Mouse (Mus musculus) limb, embryonic 13.5 days (tissue): Measurements from ENCODE around the gene Col3a1. TPM values are rescaled to one million over a fixed set of nuclear protein-coding genes. Genes with fewer than 3 reads are reported as not detected.

Experiments
- ATAC-seq: fragments of 200-750 bp; cut with Nextera tagmentation; 2 replicates; pipeline ENCODE4 v1.8.0; 2017; ENCODE audit warnings: low read depth, moderate number of reproducible peaks, moderate TSS enrichment; ENCODE audit not compliant: low FRiP score
- H3K27ac ChIP-seq: fragments of 300-500 bp; sonication (generic); 2 replicates; pipeline ENCODE4 v1.5.1; 2015; ENCODE audit warnings: inconsistent platforms, mild to moderate bottlenecking, moderate library complexity
- H3K27me3 ChIP-seq: fragments of 300-500 bp; sonication (generic); 2 replicates; pipeline ENCODE4 v1.6.1; 2015; ENCODE audit warnings: mild to moderate bottlenecking, inconsistent platforms
- H3K36me3 ChIP-seq: fragments of 300-500 bp; sonication (generic); 2 replicates; pipeline ENCODE4 v1.6.1; 2015; ENCODE audit warnings: inconsistent platforms, mild to moderate bottlenecking, moderate library complexity
- H3K4me1 ChIP-seq: fragments of 300-500 bp; sonication (generic); 2 replicates; pipeline ENCODE4 v1.6.1; 2015; ENCODE audit warnings: inconsistent platforms
- H3K4me2 ChIP-seq: fragments of 300-500 bp; sonication (generic); replicated peaks from 2 replicates; pipeline ENCODE4 v1.6.1; 2015; ENCODE audit warnings: inconsistent platforms, mild to moderate bottlenecking, moderate library complexity
- H3K4me3 ChIP-seq: fragments of 300-500 bp; sonication (generic); 2 replicates; pipeline ENCODE4 v1.5.1; 2015; ENCODE audit warnings: moderate library complexity, mild to moderate bottlenecking, inconsistent platforms
- H3K9ac ChIP-seq: fragments of 300-500 bp; sonication (generic); 2 replicates; pipeline ENCODE4 v1.6.1; 2015; ENCODE audit warnings: mild to moderate bottlenecking, inconsistent platforms
- H3K9me3 ChIP-seq: fragments of 300-500 bp; sonication (generic); 2 replicates; pipeline ENCODE4 v1.6.1; 2016; ENCODE audit warnings: inconsistent platforms
- WGBS: fragments of 180-500 bp; shearing (Covaris S2); methylation state at CpG from one replicate; pipeline ENCODE4 v1.1.7; 2015; 5-methylcytosine and 5-hydroxymethylcytosine counted together
- polyA plus RNA-seq: library from polyadenylated mRNA; unstranded; fragments of >200 nt; fragmentation: Nextera tagmentation; extraction: Ambion mirVana; gene quantifications from 2 replicates; pipeline ENCODE4 v1.2.1, GENCODE M21; 2015

The Col3a1 gene
- polyA plus RNA-seq, result 1,577 and 1,717 TPM in 2 replicates

DNA sequence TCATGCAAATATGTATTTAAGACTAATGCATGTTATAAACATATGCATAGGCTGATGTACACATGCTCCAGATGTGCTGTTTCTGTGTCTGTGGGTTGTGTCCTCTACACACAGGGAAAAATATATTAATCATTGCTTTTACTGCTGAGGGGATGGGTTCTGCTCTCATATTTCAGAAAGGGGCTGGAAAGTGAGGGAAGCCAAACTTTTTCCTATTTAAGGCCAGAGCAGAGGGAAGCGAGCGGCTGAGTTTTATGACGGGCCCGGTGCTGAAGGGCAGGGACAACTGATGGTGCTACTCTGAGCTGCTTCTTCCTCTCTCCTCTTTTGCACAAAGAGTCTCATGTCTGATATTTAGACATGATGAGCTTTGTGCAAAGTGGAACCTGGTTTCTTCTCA lies at the start of gene Col3a1:
Gene Col3a1, plus strand, starts transcription at position 151 of the 400 bp plus-strand sequence.
- Histone ChIP-seq H3K4me1 (peaks cover 13% of the 10 kb centered on the region), H3K9ac (peak within 1 kb of the TSS; percentile 77), H3K4me2 (peak within 1 kb of the TSS; percentile 57), H3K9me3 (no peaks in the 10 kb centered on the region), H3K27ac (peak within 1 kb of the TSS; percentile 96), H3K27me3 (no peaks in the 10 kb centered on the region), H3K36me3 (no peaks in the 10 kb centered on the region), H3K4me3 (peak within 1 kb of the TSS; percentile 49)
- 11% methylated on average over 4 of the region's 4 CpGs for WGBS
- peak; percentile 88 for ATAC-seq

DNA sequence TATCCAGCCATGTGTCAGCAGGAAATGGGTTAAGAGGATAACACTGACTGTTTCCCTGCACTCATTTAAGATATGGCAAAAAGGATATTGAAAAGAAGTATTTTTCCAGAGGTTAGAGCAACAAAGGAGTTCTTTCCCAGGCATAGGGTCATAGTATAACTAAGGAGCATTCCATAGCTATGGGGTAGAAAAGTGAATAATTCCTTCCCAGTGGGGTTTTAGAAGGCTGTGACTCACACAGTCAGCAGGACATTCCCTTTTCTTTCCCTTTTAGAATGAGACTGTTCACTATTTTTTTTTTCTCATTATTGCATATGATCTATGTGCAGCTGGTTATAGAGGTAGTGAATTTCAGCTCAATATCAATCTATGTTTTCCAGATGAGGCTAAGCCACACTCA lies 41.9 kb upstream of the Col3a1 start:
- Histone ChIP-seq H3K27ac (no peak overlapping the region), H3K9me3 (0 out of 2 replicates have a peak, but pooled peaks cover 3% of the 10 kb centered on the region), H3K27me3 (no peaks in the 10 kb centered on the region), H3K36me3 (no peaks in the 10 kb centered on the region), H3K4me1 (no peaks in the 10 kb centered on the region), H3K4me3 (no peak overlapping the region), H3K4me2 (no peak overlapping the region), H3K9ac (no peak overlapping the region)
- no peak for ATAC-seq

DNA sequence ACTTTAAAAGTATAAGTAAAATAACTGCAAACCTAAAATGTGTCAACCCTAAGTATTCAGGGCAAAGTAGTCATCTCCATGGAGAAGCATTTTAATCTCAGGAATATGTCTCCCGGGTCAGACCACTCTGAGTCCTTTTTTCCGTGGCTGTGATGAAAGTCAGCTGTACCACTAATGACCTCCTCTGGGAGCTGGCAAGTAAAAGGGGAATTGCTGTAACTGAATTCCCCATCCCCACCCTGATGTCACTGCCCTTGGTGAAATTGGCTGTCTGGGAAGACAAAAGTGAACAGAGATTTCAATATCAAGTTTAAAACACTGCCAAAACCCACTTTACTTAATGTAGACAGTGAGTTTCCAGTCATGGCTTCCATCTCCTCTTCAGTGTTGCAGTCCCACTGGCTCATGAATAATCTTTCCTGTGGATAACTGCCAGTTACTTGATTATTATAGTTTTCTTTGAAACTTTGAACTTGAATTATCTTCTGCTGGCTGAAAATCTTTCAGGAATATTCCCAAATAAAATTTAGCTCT lies 35.3 kb upstream of the Col3a1 start:
- H3K9me3 ChIP-seq, result 0 out of 2 replicates have a peak, but pooled peaks cover 3% of the 10 kb centered on the region
- H3K9ac ChIP-seq, result no peak overlapping the region
- no peak overlapping the region for H3K27ac ChIP-seq
- WGBS, result 26% methylated on average over 2 of the region's 2 CpGs
- H3K4me3 ChIP-seq, result no peak overlapping the region
- no peaks in the 10 kb centered on the region for H3K4me1 ChIP-seq
- ATAC-seq, result no peak
- no peak overlapping the region for H3K4me2 ChIP-seq
- no peaks in the 10 kb centered on the region for H3K27me3 ChIP-seq
- H3K36me3 ChIP-seq, result no peaks in the 10 kb centered on the region

DNA sequence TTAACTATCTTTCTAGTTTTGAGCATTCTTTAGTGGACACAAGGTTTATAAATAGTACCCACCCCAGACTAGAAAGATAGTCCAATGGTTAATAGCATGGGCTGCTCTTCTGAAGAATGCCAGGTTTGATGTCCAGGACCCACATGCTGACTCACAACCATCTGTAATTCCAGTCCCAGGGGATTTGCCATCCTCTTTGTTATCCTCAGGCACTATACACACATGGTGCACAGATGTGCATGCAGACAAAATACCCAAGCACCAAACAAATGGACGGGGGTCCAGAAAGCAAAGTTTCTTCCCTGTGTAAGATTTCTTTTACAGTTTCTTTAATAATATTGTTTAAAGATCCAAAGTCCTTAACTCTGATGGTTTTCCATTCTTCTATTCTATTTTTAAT lies 23.4 kb upstream of the Col3a1 start:
- Histone ChIP-seq H3K4me3 (no peak overlapping the region), H3K4me1 (no peaks in the 10 kb centered on the region), H3K9me3 (no peaks in the 10 kb centered on the region), H3K27me3 (no peaks in the 10 kb centered on the region), H3K4me2 (no peak overlapping the region), H3K9ac (no peak overlapping the region), H3K27ac (no peak overlapping the region), H3K36me3 (no peaks in the 10 kb centered on the region)
- no peak for ATAC-seq
- 23% methylated on average over 1 of the region's 1 CpGs for WGBS

DNA sequence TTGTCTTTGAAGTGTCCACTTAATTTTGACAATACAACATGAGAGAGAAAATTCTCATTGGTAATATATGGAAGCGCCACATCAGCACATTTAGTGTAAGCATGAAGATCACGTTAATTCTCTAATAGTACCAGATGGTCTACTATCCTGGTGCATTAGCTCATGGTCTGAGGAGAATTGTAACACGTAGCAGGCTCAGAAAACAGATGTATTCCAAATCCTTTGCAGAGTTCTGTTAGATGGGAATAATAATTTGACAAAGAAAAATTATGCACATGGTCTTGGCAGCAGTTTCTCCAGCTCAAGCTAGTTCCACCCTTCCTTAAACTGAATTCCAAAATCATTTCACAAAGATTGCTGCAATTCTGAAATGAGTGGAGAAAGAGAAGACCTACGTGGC lies 21.3 kb upstream of the Col3a1 start:
- Histone ChIP-seq H3K36me3 (no peaks in the 10 kb centered on the region), H3K9me3 (no peaks in the 10 kb centered on the region), H3K27me3 (no peaks in the 10 kb centered on the region), H3K4me1 (no peaks in the 10 kb centered on the region), H3K4me2 (no peak overlapping the region), H3K4me3 (no peak overlapping the region), H3K9ac (no peak overlapping the region), H3K27ac (no peak overlapping the region)
- ATAC-seq, result no peak
- 61% methylated on average over 4 of the region's 4 CpGs for WGBS

DNA sequence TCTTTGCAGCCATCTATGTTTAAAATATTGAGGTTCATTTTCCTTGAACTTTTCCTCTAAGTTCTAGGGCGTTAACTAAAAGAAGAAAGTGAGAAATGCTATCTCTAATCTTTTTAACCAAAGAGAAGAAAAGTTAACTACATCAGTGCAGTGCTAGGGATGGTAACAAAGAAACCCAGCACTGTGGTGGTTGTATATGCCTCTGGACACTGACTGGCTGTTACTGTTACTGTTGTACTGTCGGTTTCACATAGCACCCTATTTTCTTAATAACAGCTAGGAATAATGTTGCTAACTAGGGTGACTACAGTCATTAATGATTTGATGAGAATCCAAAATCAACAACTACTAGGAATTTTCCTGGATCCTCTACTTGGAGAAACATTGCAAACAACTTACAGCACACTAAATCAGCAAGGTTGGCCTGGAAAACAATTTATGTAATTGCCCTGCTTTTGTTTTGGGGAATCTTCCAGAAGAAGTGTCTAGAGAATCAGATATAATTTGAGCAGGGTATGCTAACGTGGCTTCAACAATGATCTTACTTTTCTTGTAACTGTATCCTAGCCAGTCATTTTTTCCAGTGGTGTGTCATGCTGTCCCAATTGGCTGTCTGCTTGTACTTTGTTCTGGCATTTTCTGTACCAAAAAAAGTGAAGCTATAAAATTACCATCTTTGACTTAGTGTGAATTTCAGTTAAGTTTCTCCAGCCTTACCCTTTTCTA lies 11.8 kb upstream of the Col3a1 start:
- H3K4me1 ChIP-seq, result no peaks in the 10 kb centered on the region
- H3K4me3 ChIP-seq, result no peak overlapping the region
- no peaks in the 10 kb centered on the region for H3K36me3 ChIP-seq
- H3K4me2 ChIP-seq, result no peak overlapping the region
- ATAC-seq, result no peak
- no peaks in the 10 kb centered on the region for H3K27me3 ChIP-seq
- no peak overlapping the region for H3K27ac ChIP-seq
- WGBS, result 76% methylated on average over 3 of the region's 3 CpGs
- H3K9me3 ChIP-seq, result no peaks in the 10 kb centered on the region
- H3K9ac ChIP-seq, result no peak overlapping the region

DNA sequence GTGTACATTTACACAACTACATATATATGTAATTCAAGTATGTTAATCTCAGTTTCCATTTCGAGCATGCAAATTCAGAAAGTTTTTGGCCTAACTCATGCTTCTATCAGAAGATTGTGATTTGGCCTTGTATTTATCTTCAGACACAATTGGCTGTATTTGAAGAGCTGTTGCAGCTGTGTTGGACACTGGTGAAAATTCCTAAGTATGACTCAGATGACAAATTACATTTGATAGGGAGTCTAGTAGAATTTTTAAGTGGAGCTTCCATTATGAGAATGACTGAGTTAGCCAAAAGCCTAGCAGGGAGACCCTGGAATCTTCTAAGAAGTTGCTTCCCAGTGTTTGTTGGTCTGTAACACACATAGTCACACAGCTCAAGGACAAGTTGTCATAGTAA lies 7.1 kb upstream of the Col3a1 start:
- H3K4me2 ChIP-seq, result no peak overlapping the region
- WGBS, result 75% methylated on average over 1 of the region's 1 CpGs
- no peak overlapping the region for H3K9ac ChIP-seq
- no peak overlapping the region for H3K27ac ChIP-seq
- no peaks in the 10 kb centered on the region for H3K36me3 ChIP-seq
- H3K9me3 ChIP-seq, result no peaks in the 10 kb centered on the region
- no peaks in the 10 kb centered on the region for H3K4me1 ChIP-seq
- H3K27me3 ChIP-seq, result no peaks in the 10 kb centered on the region
- no peak for ATAC-seq
- no peak overlapping the region for H3K4me3 ChIP-seq

DNA sequence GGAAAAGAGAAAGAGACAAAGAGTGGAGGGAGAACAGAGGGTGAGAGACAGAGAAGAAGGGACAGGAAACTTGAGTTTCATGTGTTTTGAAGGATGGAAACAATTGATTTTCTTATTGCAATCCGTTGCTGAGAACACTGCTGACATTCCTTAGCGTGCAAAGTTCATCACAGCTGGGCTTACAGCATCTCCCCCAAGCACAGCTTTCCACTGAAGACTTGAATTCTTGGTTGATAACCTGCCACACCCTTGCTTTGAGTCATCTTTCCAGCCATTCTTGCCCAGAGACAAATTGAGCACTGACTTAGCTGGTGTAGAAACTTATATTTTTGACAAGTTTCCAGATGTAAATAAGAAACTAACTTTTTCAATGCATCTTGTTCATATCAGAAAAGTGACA lies 2.3 kb upstream of the Col3a1 start:
- WGBS, result 65% methylated on average over 2 of the region's 2 CpGs
- Histone ChIP-seq H3K27ac (no peak overlapping the region), H3K9ac (no peak overlapping the region), H3K4me3 (no peak overlapping the region), H3K36me3 (no peaks in the 10 kb centered on the region), H3K4me2 (no peak overlapping the region), H3K4me1 (peaks cover 3% of the 10 kb centered on the region; the same call in 1 of the 2 replicates), H3K27me3 (no peaks in the 10 kb centered on the region), H3K9me3 (no peaks in the 10 kb centered on the region)
- no peak for ATAC-seq

DNA sequence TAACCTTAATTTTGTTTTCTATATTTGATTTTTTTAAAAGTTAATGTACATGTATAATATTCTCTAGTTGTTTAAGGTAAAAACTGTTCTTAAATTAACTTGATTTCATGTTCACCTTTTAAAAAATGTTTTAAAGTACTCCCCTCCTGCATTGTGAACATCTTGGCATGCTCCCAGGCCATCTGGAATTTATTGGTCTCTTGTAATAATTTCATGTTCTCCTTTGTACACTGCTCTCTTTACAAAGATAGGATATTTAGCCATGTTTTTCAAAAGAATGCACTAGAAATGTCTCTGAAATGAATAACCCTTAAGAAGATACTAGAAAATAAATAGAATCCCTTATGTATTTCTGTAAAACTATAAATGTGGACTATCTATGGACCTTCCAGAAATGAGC lies 624 bp downstream of the Col3a1 start:
- no peak for ATAC-seq
- no peaks in the 10 kb centered on the region for H3K9me3 ChIP-seq
- H3K4me3 ChIP-seq, result peak overlapping the region; percentile 49
- no peaks in the 10 kb centered on the region for H3K36me3 ChIP-seq
- no peaks in the 10 kb centered on the region for H3K27me3 ChIP-seq
- peak overlapping the region; percentile 96 for H3K27ac ChIP-seq
- H3K4me1 ChIP-seq, result peaks cover 19% of the 10 kb centered on the region
- H3K9ac ChIP-seq, result peak overlapping the region; percentile 77
- peak overlapping the region; percentile 57 for H3K4me2 ChIP-seq

DNA sequence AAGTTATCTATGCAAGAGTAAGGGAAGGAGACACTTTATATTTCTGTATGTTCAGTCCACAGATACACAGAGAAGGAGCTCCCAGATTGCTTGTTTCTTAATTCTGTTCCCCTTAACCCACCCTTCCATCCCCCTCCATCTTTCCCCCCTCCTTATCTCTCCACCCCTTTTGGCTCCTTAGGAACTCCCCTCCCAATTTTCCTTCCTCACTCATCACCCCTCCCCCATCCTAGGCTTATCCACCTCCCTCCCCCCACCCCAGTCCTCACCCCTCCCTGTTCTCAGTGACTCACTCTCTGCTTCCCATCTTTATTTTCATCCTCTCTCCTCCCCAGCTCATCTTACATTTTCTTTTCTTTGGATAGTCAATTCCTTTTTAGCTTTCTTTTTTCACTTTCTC lies 1.5 kb downstream of the Col3a1 start:
- Histone ChIP-seq H3K4me3 (peak overlapping the region; percentile 49), H3K9ac (peak overlapping the region; percentile 77), H3K27me3 (no peaks in the 10 kb centered on the region), H3K4me1 (peaks cover 23% of the 10 kb centered on the region), H3K4me2 (peak overlapping the region; percentile 57), H3K27ac (peak overlapping the region; percentile 96), H3K36me3 (peaks cover 3% of the 10 kb centered on the region; the same call in 1 of the 2 replicates), H3K9me3 (no peaks in the 10 kb centered on the region)
- peak; percentile 48 for ATAC-seq

DNA sequence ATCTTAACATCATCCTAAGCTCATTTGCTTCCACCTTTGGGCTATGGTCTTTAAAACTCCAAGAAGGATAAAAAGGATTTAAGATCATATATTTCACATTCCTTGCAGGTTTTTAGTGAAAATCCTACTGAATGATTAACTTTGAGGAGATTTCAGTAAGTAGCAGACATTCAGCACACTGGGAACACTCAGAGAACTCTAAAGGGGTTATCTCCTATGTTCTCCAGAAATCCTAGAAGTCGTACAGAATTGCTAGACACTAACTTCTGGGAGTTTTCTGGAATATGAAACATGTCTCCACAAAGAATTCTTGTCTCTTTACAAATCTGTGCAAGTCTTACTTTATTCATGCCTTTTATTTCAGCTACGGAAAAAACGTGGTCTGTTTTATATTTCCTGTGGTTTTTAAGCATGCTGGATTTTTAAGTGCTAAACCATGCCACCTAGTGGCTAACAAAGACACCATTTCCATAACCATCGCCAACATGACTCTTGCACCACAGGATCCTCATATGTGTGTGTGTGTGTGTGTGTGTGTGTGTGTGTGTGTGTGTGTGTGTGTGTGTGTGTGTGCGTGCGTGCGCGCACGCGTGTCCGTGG lies 2.5 kb downstream of the Col3a1 start:
- WGBS, result 11% methylated on average over 8 of the region's 11 CpGs
- peaks cover 23% of the 10 kb centered on the region for H3K4me1 ChIP-seq
- peak overlapping the region; percentile 96 for H3K27ac ChIP-seq
- H3K27me3 ChIP-seq, result no peaks in the 10 kb centered on the region
- H3K36me3 ChIP-seq, result peaks cover 3% of the 10 kb centered on the region; the same call in 1 of the 2 replicates
- no peaks in the 10 kb centered on the region for H3K9me3 ChIP-seq
- peak; percentile 63; the same call in 1 of the 2 replicates for ATAC-seq
- H3K4me2 ChIP-seq, result peak overlapping the region; percentile 63
- peak overlapping the region; percentile 49 for H3K4me3 ChIP-seq
- H3K9ac ChIP-seq, result peak overlapping the region; percentile 77

DNA sequence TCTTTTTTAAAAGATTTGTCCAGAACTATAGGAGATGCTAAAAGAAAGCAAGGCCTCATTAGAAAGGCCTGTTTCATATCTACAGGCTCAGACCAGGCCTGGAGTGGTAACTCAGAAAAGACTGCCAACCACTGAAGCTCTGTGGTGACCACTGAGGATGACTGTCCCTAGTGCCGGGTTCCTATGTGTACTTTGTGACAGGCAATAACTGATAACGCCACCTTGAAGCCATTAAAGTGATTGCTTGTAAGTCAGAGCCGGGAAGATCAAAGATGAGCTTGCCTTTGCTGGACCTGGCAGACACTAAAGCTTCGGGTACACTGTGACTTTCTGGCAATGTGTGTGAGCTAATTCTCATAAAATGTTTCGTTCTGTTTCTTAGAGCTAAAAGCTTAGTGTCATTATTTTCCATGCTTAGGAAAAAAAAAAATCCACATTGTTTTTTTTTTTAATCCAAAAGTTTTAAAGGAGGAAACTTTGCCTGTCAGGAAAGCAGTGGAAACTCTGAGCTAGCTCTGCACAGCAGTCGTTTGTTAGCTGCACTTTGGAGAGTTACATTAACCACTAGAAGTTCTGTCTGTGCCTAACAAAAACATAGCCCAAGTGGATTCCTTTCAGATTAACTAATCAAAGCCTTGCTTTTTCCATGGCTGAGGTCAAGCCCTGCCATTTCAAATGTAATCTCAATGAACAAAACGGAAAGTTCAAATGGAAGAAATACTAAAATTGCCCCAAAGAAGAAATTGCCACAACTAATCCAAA lies 4.6 kb downstream of the Col3a1 start:
- WGBS, result 9% methylated on average over 7 of the region's 7 CpGs
- ATAC-seq, result no peak
- Histone ChIP-seq H3K4me2 (peak overlapping the region; percentile 59), H3K9me3 (no peaks in the 10 kb centered on the region), H3K27me3 (no peaks in the 10 kb centered on the region), H3K4me3 (peak overlapping the region; percentile 31), H3K36me3 (peaks cover 3% of the 10 kb centered on the region; the same call in 1 of the 2 replicates), H3K9ac (peak overlapping the region; percentile 50), H3K4me1 (peaks cover 21% of the 10 kb centered on the region), H3K27ac (peak overlapping the region; percentile 72)
